Mouse (Mus musculus): ENCODE measurements around the gene Kdm1b.
A peak's percentile ranks its signal among the peaks of the same experiment; 100 is the strongest.

Kdm1b gene

GRCm38 (mm10) chr13:47043030-47043680 lies at the start of gene Kdm1b:
Gene Kdm1b, plus strand, starts transcription at chr13:47043499.
- DNase-seq (ENCODE audit: low spot score): peak; percentile 100

GRCm38 (mm10) chr13:46997355-46997754 lies 45.9 kb upstream of the Kdm1b start:
- DNase-seq (ENCODE audit: low spot score): no peak

GRCm38 (mm10) chr13:46999498-46999897 lies 43.8 kb upstream of the Kdm1b start:
- no peak for DNase-seq (ENCODE audit: low spot score)

- DNase-seq (ENCODE audit: low spot score): no peak
Measured at GRCm38 (mm10) chr13:47001590-47001989, 41.7 kb upstream of the Kdm1b start.

GRCm38 (mm10) chr13:47013740-47014139 lies 29.6 kb upstream of the Kdm1b start:
- no peak for DNase-seq (ENCODE audit: low spot score)

GRCm38 (mm10) chr13:47014334-47015194 lies 28.7 kb upstream of the Kdm1b start, which contains the start of gene Nhlrc1:
Gene Nhlrc1, minus strand, starts transcription at chr13:47014850.
- peak; percentile 64 for DNase-seq (ENCODE audit: low spot score)

- DNase-seq (ENCODE audit: low spot score): no peak
Measured at GRCm38 (mm10) chr13:47015195-47015501, 28.2 kb upstream of the Kdm1b start.

GRCm38 (mm10) chr13:47017259-47017658 lies 26.0 kb upstream of the Kdm1b start:
- peak; percentile 47 for DNase-seq (ENCODE audit: low spot score)

- DNase-seq (ENCODE audit: low spot score): no peak
Measured at GRCm38 (mm10) chr13:47019774-47020173, 23.5 kb upstream of the Kdm1b start.

- no peak for DNase-seq (ENCODE audit: low spot score)
Measured at GRCm38 (mm10) chr13:47020798-47021197, 22.5 kb upstream of the Kdm1b start.

GRCm38 (mm10) chr13:47030376-47031107 lies 12.8 kb upstream of the Kdm1b start:
- DNase-seq (ENCODE audit: low spot score): no peak

GRCm38 (mm10) chr13:47033602-47034001 lies 9.7 kb upstream of the Kdm1b start:
- DNase-seq (ENCODE audit: low spot score): no peak

- no peak for DNase-seq (ENCODE audit: low spot score)
Measured at GRCm38 (mm10) chr13:47037946-47038345, 5.4 kb upstream of the Kdm1b start.

GRCm38 (mm10) chr13:47040061-47040460 lies 3.2 kb upstream of the Kdm1b start:
- no peak for DNase-seq (ENCODE audit: low spot score)

- no peak for DNase-seq (ENCODE audit: low spot score)
Measured at GRCm38 (mm10) chr13:47042024-47042633, 1.2 kb upstream of the Kdm1b start.

GRCm38 (mm10) chr13:47043833-47044616 lies 726 bp downstream of the Kdm1b start:
- DNase-seq (ENCODE audit: low spot score): peak; percentile 13

GRCm38 (mm10) chr13:47044617-47044947 lies 1.3 kb downstream of the Kdm1b start, which contains the start of gene Tpmt:
Gene Tpmt, minus strand, starts transcription at chr13:47044737.
- DNase-seq (ENCODE audit: low spot score): no peak

- no peak for DNase-seq (ENCODE audit: low spot score)
Measured at GRCm38 (mm10) chr13:47047996-47048395, 4.7 kb downstream of the Kdm1b start.

GRCm38 (mm10) chr13:47050009-47050408 lies 6.7 kb downstream of the Kdm1b start:
- DNase-seq (ENCODE audit: low spot score): no peak

GRCm38 (mm10) chr13:47053971-47054370 lies 10.7 kb downstream of the Kdm1b start:
- no peak for DNase-seq (ENCODE audit: low spot score)

GRCm38 (mm10) chr13:47056126-47056525 lies 12.8 kb downstream of the Kdm1b start:
- no peak for DNase-seq (ENCODE audit: low spot score)

GRCm38 (mm10) chr13:47056781-47057180 lies 13.5 kb downstream of the Kdm1b start:
- DNase-seq (ENCODE audit: low spot score): no peak
